Comparison of ENCODE assay signal across 9 mouse cellular contexts in genomic region chr9:44269077-44269476, GRCm38 (mm10). TPM values are rescaled to one million over a fixed set of nuclear protein-coding genes. Genes with fewer than 3 reads are reported as not detected.
DNase-seq lines count a peak whose midpoint lies in the region; ATAC-seq and TF ChIP-seq lines count a peak whose summit lies in the region.
"Had no signal": no experiment of that assay in that cellular context is flagged by ENCODE, and none has a peak within 500 bp of the region (broad histone marks: within the 10 kb centered on the region; RNA-seq: fewer than 3 reads in every experiment).

No protein-coding gene starts in this region.

- intact Hi-C loops in gastrocnemius, adult 2 months (cut with DNase I) = loop anchor here (1.0 kb wide), 1 partner anchor 30 kb away; no protein-coding TSS in a partner anchor

- peaks cover 29% of the 10 kb centered on the region for H3K4me1 ChIP-seq in liver, embryonic 15.5 days (replicated peaks)

- H3K9ac ChIP-seq in liver, embryonic 15.5 days = no peak overlapping the region

- peak; percentile 39 for DNase-seq in gastrocnemius, adult 2 months
- DNase-seq in gastrocnemius, postnatal 4 days (ENCODE audit: low spot score in 2 of 2) = no peak
- peak; percentile 70 to 74 for DNase-seq in B cell, adult 2 months
- peak; percentile 50 for DNase-seq in brain, adult 2 months (ENCODE audit: low read depth, low spot score)
- no peak for DNase-seq in frontal cortex, postnatal 36 days (ENCODE audit: low spot score in 2 of 2)
- no peak for DNase-seq in right cerebral cortex, postnatal 14 days
- no peak for DNase-seq in urinary bladder, adult 18-20 months (ENCODE audit: low spot score in 2 of 2)

- H3K4me3 ChIP-seq in gastrocnemius, adult 2 months = no peak overlapping the region
- no peak overlapping the region for H3K4me3 ChIP-seq in liver, embryonic 15.5 days (replicated peaks)

- H3K36me3 ChIP-seq in liver, embryonic 15.5 days (replicated peaks) = peaks cover 15% of the 10 kb centered on the region

- H3K4me2 ChIP-seq in liver, embryonic 15.5 days = peak overlapping the region; percentile 97

- no peak for ATAC-seq in liver, embryonic 15.5 days (ENCODE audit: insufficient read depth)

- 62% methylated on average over 3 of the region's 3 CpGs for WGBS in liver, embryonic 15.5 days (ENCODE audit: insufficient replicate concordance)

- no peak overlapping the region for H3K27ac ChIP-seq in gastrocnemius, adult 2 months
- peak overlapping the region; percentile 88; the same call in 1 of the 2 replicates for H3K27ac ChIP-seq in liver, embryonic 15.5 days (replicated peaks)

- peak; percentile 69 for TF ChIP-seq CTCF in gastrocnemius, adult 2 months (IDR thresholded peaks at IDR 0.05)

- H3K27me3 ChIP-seq in liver, embryonic 15.5 days = no peaks in the 10 kb centered on the region

- no peaks in the 10 kb centered on the region for H3K9me3 ChIP-seq in liver, embryonic 15.5 days (replicated peaks)

RNA-seq across cellular contexts. Expression of gene Nlrx1, which starts 0.7 kb away (rescaled TPM):
- total RNA-seq in gastrocnemius, adult 2 months (2021) = 10 to 100 TPM; 19.2 to 20.8 TPM
- 10 to 100 TPM; 22.7 to 23.0 TPM for total RNA-seq in gastrocnemius, postnatal 4 days (2021)
- 4.1 and 4.2 TPM in 2 replicates for polyA plus RNA-seq in liver, embryonic 15.5 days (2015; fragmentation: Nextera tagmentation; extraction: Ambion mirVana)

RNA-seq across cellular contexts. Expression of gene Pdzd3, which starts 17.8 kb away (rescaled TPM):
- 1 to 10 TPM in 1 of 2 experiments, under 1 TPM in 1; 0.97 to 1.6 TPM for total RNA-seq in gastrocnemius, adult 2 months (2021)
- total RNA-seq in gastrocnemius, postnatal 4 days (2021) = under 1 TPM; 0.37 to 0.39 TPM
- 0.07 TPM in 1 of 2 replicates, not detected in the other for polyA plus RNA-seq in liver, embryonic 15.5 days (2015; fragmentation: Nextera tagmentation; extraction: Ambion mirVana)

RNA-seq across cellular contexts. Expression of gene Abcg4, which starts 19.3 kb away (rescaled TPM):
- total RNA-seq in gastrocnemius, adult 2 months (2021) = under 1 TPM; 0.28 to 0.97 TPM
- 1 to 10 TPM; 1.5 TPM for total RNA-seq in gastrocnemius, postnatal 4 days (2021)
- polyA plus RNA-seq in liver, embryonic 15.5 days (2015; fragmentation: Nextera tagmentation; extraction: Ambion mirVana) = 16.4 and 18.6 TPM in 2 replicates

RNA-seq across cellular contexts. Expression of gene Ccdc153, which starts 28.6 kb away (rescaled TPM):
- not detected for total RNA-seq in gastrocnemius, adult 2 months (2021)
- total RNA-seq in gastrocnemius, postnatal 4 days (2021) = not detected
- not detected in 2 replicates for polyA plus RNA-seq in liver, embryonic 15.5 days (2015; fragmentation: Nextera tagmentation; extraction: Ambion mirVana)
- polyA plus RNA-seq: liver, embryonic 16.5 days had no signal

RNA-seq across cellular contexts. Expression of gene Cbl, which starts 35.2 kb away (rescaled TPM):
- total RNA-seq in gastrocnemius, adult 2 months (2021) = 10 to 100 TPM in 1 of 2 experiments, 1 to 10 TPM in 1; 7.5 to 13.4 TPM
- 10 to 100 TPM; 25.4 to 28.7 TPM for total RNA-seq in gastrocnemius, postnatal 4 days (2021)
- polyA plus RNA-seq in liver, embryonic 15.5 days (2015; fragmentation: Nextera tagmentation; extraction: Ambion mirVana) = 5.1 and 5.8 TPM in 2 replicates

Comparison
In these comparisons a context has a peak if more than half of its experiments do, and no peak if none do; other contexts are left out.
1. DNase-seq: peak in gastrocnemius, adult 2 months (single experiment), B cell, adult 2 months (2 of 2) and brain, adult 2 months (single experiment); none in gastrocnemius, postnatal 4 days (0 of 2), frontal cortex, postnatal 36 days (0 of 2), right cerebral cortex, postnatal 14 days (single experiment) and urinary bladder, adult 18-20 months (0 of 2).